10 mouse cellular contexts compared by ENCODE assay signal in the genomic region with DNA sequence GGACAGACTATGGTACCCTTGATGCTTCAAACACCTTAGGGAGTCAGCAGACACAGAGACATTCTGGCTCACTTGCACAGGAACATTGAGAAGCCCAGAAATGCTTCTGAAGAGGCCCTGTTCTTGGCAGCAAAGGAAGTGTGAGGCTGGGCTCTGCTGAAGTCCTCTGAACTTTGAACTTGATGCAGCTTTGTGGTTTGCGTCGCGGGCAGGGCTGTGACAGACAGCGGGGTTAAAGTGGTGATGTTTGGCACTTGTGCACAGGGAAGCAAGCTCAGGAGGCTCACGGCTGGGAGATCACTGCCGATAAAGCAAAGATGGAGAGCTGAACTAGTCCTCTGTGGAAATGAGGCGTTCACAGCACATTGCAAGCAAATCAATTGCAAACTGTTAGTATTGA.
DNase-seq lines count a peak whose midpoint lies in the region; ATAC-seq and TF ChIP-seq lines count a peak whose summit lies in the region.
"Had no signal": no experiment of that assay in that cellular context is flagged by ENCODE, and none has a peak within 500 bp of the region (broad histone marks: within the 10 kb centered on the region; RNA-seq: fewer than 3 reads in every experiment).

No protein-coding gene starts in this region.

- no peaks in the 10 kb centered on the region for H3K9me3 ChIP-seq in heart, postnatal 0 days (replicated peaks; ENCODE audit: control insufficient read depth, low read length)
- no peaks in the 10 kb centered on the region for H3K9me3 ChIP-seq in forebrain, embryonic 16.5 days (ENCODE audit: control insufficient read depth, low read length)
- H3K9me3 ChIP-seq: embryonic facial prominence, embryonic 13.5 days; hindbrain, embryonic 12.5 days had no signal

- no peaks in the 10 kb centered on the region for H3K27me3 ChIP-seq in heart, postnatal 0 days (ENCODE audit: control insufficient read depth, insufficient read depth, low read length)
- H3K27me3 ChIP-seq in forebrain, embryonic 16.5 days (replicated peaks; ENCODE audit: control insufficient read depth, insufficient read depth, low read length): no peaks in the 10 kb centered on the region
- H3K27me3 ChIP-seq: embryonic facial prominence, embryonic 13.5 days; hindbrain, embryonic 12.5 days had no signal

- 41% methylated on average over 7 of the region's 7 CpGs for WGBS in heart, postnatal 0 days
- 49% methylated on average over 7 of the region's 7 CpGs for WGBS in forebrain, embryonic 16.5 days

- H3K4me2 ChIP-seq in heart, postnatal 0 days (ENCODE audit: low read depth, low read length): no peak overlapping the region
- no peak overlapping the region for H3K4me2 ChIP-seq in forebrain, embryonic 16.5 days (ENCODE audit: low read length)
- H3K4me2 ChIP-seq: embryonic facial prominence, embryonic 13.5 days; hindbrain, embryonic 12.5 days had no signal

- intact Hi-C loops in heart, postnatal 25 days (cut with DNase I): no loop called here

- peaks cover 11% of the 10 kb centered on the region; the same call in 1 of the 2 replicates for H3K4me1 ChIP-seq in heart, postnatal 0 days (ENCODE audit: control insufficient read depth, insufficient read depth)
- H3K4me1 ChIP-seq in forebrain, embryonic 16.5 days (replicated peaks; ENCODE audit: control insufficient read depth, insufficient read depth, low read length): peaks cover 2% of the 10 kb centered on the region; the same call in 1 of the 2 replicates
- H3K4me1 ChIP-seq: embryonic facial prominence, embryonic 13.5 days had no signal

- TF ChIP-seq EP300 in heart, postnatal 0 days (IDR thresholded peaks at IDR 0.05; ENCODE audit: low read depth): no peak

- TF ChIP-seq CTCF in heart, postnatal 0 days (IDR thresholded peaks at IDR 0.05; ENCODE audit: low read depth): no peak

- no peak overlapping the region for H3K9ac ChIP-seq in heart, postnatal 0 days (replicated peaks; ENCODE audit: low read depth, low read length)
- no peak overlapping the region for H3K9ac ChIP-seq in forebrain, embryonic 16.5 days (replicated peaks; ENCODE audit: low read depth, low read length)
- H3K9ac ChIP-seq: embryonic facial prominence, embryonic 13.5 days; hindbrain, embryonic 12.5 days had no signal

- DNase-seq in heart, postnatal 0 days (ENCODE audit: low spot score): no peak
- no peak for DNase-seq in heart, postnatal 25 days (ENCODE audit: low spot score)
- peak; percentile 30 to 56 for DNase-seq in kidney, postnatal 25 days
- DNase-seq in thymus, adult 18-20 months: peak; percentile 70 to 83
- DNase-seq in left cerebral cortex, adult 8-10 months (ENCODE audit: low spot score in 2 of 2): no peak
- no peak for DNase-seq in cerebellum, postnatal 4 days (ENCODE audit: low spot score in 2 of 2)
- DNase-seq in adrenal gland, postnatal 10 days: no peak

- no peaks in the 10 kb centered on the region for H3K36me3 ChIP-seq in heart, postnatal 0 days (replicated peaks; ENCODE audit: control insufficient read depth, insufficient read depth, low read length)
- H3K36me3 ChIP-seq in forebrain, embryonic 16.5 days (ENCODE audit: control insufficient read depth, insufficient read depth): no peaks in the 10 kb centered on the region
- H3K36me3 ChIP-seq: embryonic facial prominence, embryonic 13.5 days; hindbrain, embryonic 12.5 days had no signal

- peak overlapping the region; percentile 58; the same call in 1 of the 2 replicates for H3K27ac ChIP-seq in heart, postnatal 0 days (ENCODE audit: low read depth)
- peak overlapping the region; percentile 11 for H3K27ac ChIP-seq in forebrain, embryonic 16.5 days (ENCODE audit: low read length)
- H3K27ac ChIP-seq: embryonic facial prominence, embryonic 13.5 days; hindbrain, embryonic 12.5 days had no signal

- ATAC-seq in heart, postnatal 0 days (ENCODE audit: insufficient read depth, low read depth): no peak
- no peak for ATAC-seq in forebrain, embryonic 16.5 days

- H3K4me3 ChIP-seq in heart, postnatal 0 days (ENCODE audit: low read depth, low read length): no peak overlapping the region
- no peak overlapping the region for H3K4me3 ChIP-seq in forebrain, embryonic 16.5 days (replicated peaks; ENCODE audit: low read length)
- H3K4me3 ChIP-seq: embryonic facial prominence, embryonic 13.5 days; hindbrain, embryonic 12.5 days had no signal

Comparison
In these comparisons a context has a peak if more than half of its experiments do, and no peak if none do; other contexts are left out.
1. DNase-seq: peak in kidney, postnatal 25 days (2 of 2) and thymus, adult 18-20 months (2 of 2); none in heart, postnatal 0 days (single experiment), heart, postnatal 25 days (single experiment), left cerebral cortex, adult 8-10 months (0 of 2), cerebellum, postnatal 4 days (0 of 2) and adrenal gland, postnatal 10 days (single experiment).